In genomic region chr10:80848571-80848970, GRCm38 (mm10) we compare ENCODE assay signal across 8 mouse cellular contexts. TPM values are rescaled to one million over a fixed set of nuclear protein-coding genes. Genes with fewer than 3 reads are reported as not detected.
DNase-seq lines count a peak whose midpoint lies in the region; ATAC-seq lines count a peak whose summit lies in the region.

No protein-coding gene starts in this region.

- no peak overlapping the region for H3K4me3 ChIP-seq in liver, embryonic 13.5 days (replicated peaks)
- H3K4me3 ChIP-seq in hindbrain, embryonic 16.5 days (ENCODE audit: low read length) = no peak overlapping the region
- no peak overlapping the region for H3K4me3 ChIP-seq in forebrain, embryonic 14.5 days (ENCODE audit: low read depth, low read length)

- H3K4me2 ChIP-seq in liver, embryonic 13.5 days = 0 out of 2 replicates have a peak overlapping the region, but pooled peaks have one; percentile 5
- H3K4me2 ChIP-seq in hindbrain, embryonic 16.5 days (ENCODE audit: low read length) = no peak overlapping the region
- H3K4me2 ChIP-seq in forebrain, embryonic 14.5 days (ENCODE audit: low read length) = no peak overlapping the region

- H3K9me3 ChIP-seq in liver, embryonic 13.5 days (replicated peaks) = no peaks in the 10 kb centered on the region
- H3K9me3 ChIP-seq in hindbrain, embryonic 16.5 days (ENCODE audit: control insufficient read depth, low read length) = no peaks in the 10 kb centered on the region
- no peaks in the 10 kb centered on the region for H3K9me3 ChIP-seq in forebrain, embryonic 14.5 days (replicated peaks; ENCODE audit: control insufficient read depth, low read length)

- no peak overlapping the region for H3K27ac ChIP-seq in liver, embryonic 13.5 days
- H3K27ac ChIP-seq in hindbrain, embryonic 16.5 days (ENCODE audit: low read depth, low read length) = no peak overlapping the region
- no peak overlapping the region for H3K27ac ChIP-seq in forebrain, embryonic 14.5 days (ENCODE audit: low read depth, low read length)

- H3K27me3 ChIP-seq in liver, embryonic 13.5 days = peaks cover 38% of the 10 kb centered on the region
- peaks cover 9% of the 10 kb centered on the region for H3K27me3 ChIP-seq in hindbrain, embryonic 16.5 days (replicated peaks; ENCODE audit: control insufficient read depth, insufficient read depth, low read length)
- H3K27me3 ChIP-seq in forebrain, embryonic 14.5 days (replicated peaks; ENCODE audit: control insufficient read depth, insufficient read depth, low read length) = peaks cover 16% of the 10 kb centered on the region

- peak; percentile 88 for DNase-seq in CD4-positive helper T cell, adult 2 months (ENCODE audit: low read depth, low spot score)
- DNase-seq in T-cell, adult 2 months (ENCODE audit: low spot score) = peak; percentile 73
- peak; percentile 80 for DNase-seq in liver, embryonic 13.5 days
- peak; percentile 50 for DNase-seq in spleen, adult 12 weeks (ENCODE audit: low spot score)
- no peak for DNase-seq in right cerebral cortex, adult 18-20 months
- no peak for DNase-seq in forebrain, embryonic 14.5 days (ENCODE audit: low spot score)

- peak; percentile 91 for ATAC-seq in granulocyte monocyte progenitor cell, adult 5-6 weeks (replicated peaks; ENCODE audit: poor library complexity, severe bottlenecking)
- ATAC-seq in liver, embryonic 13.5 days (ENCODE audit: low read depth) = peak; percentile 71
- ATAC-seq in hindbrain, embryonic 16.5 days = no peak
- no peak for ATAC-seq in forebrain, embryonic 14.5 days

- 4% methylated on average over 10 of the region's 10 CpGs for WGBS in liver, embryonic 13.5 days (ENCODE audit: insufficient replicate concordance)
- WGBS in hindbrain, embryonic 16.5 days = 13% methylated on average over 10 of the region's 10 CpGs
- 12% methylated on average over 10 of the region's 10 CpGs for WGBS in forebrain, embryonic 14.5 days

- peaks cover 32% of the 10 kb centered on the region for H3K36me3 ChIP-seq in liver, embryonic 13.5 days
- H3K36me3 ChIP-seq in hindbrain, embryonic 16.5 days (ENCODE audit: control insufficient read depth, insufficient read depth, low read length) = peaks cover 21% of the 10 kb centered on the region
- peaks cover 33% of the 10 kb centered on the region for H3K36me3 ChIP-seq in forebrain, embryonic 14.5 days (ENCODE audit: control insufficient read depth, insufficient read depth, low read length)

- H3K4me1 ChIP-seq in liver, embryonic 13.5 days (replicated peaks) = peaks cover 47% of the 10 kb centered on the region
- peaks cover 9% of the 10 kb centered on the region for H3K4me1 ChIP-seq in hindbrain, embryonic 16.5 days (ENCODE audit: control insufficient read depth, insufficient read depth, low read depth, low read length)
- H3K4me1 ChIP-seq in forebrain, embryonic 14.5 days (ENCODE audit: control insufficient read depth, insufficient read depth, low read length) = peaks cover 3% of the 10 kb centered on the region; the same call in 1 of the 2 replicates

- no peak overlapping the region for H3K9ac ChIP-seq in liver, embryonic 13.5 days
- no peak overlapping the region for H3K9ac ChIP-seq in hindbrain, embryonic 16.5 days (ENCODE audit: low read depth, low read length)
- H3K9ac ChIP-seq in forebrain, embryonic 14.5 days (ENCODE audit: low read length) = no peak overlapping the region

RNA-seq across cellular contexts. Expression of gene Lingo3, which starts 4.7 kb away (rescaled TPM):
- 0.21 TPM in 1 of 2 replicates, not detected in the other for total RNA-seq in granulocyte monocyte progenitor cell, adult 5-6 weeks (2014; fragmentation: Nextera tagmentation)
- total RNA-seq in granulocyte monocyte progenitor cell, adult 5-6 weeks (2017) = 0.15 TPM in 1 of 2 replicates, not detected in the other
- not detected in 2 replicates for polyA plus RNA-seq in liver, embryonic 13.5 days (2015; fragmentation: Nextera tagmentation; extraction: Ambion mirVana)
- polyA plus RNA-seq in hindbrain, embryonic 16.5 days (2015; fragmentation: Nextera tagmentation; extraction: Ambion mirVana) = 22.1 and 23.3 TPM in 2 replicates
- polyA plus RNA-seq in forebrain, embryonic 14.5 days (2014; fragmentation: Nextera tagmentation; extraction: Ambion mirVana) = 2.7 and 4.7 TPM in 2 replicates

RNA-seq across cellular contexts. Expression of gene Lsm7, which starts 6.4 kb away (rescaled TPM):
- total RNA-seq in granulocyte monocyte progenitor cell, adult 5-6 weeks (2014; fragmentation: Nextera tagmentation) = 207 and 210 TPM in 2 replicates
- 378 and 439 TPM in 2 replicates for total RNA-seq in granulocyte monocyte progenitor cell, adult 5-6 weeks (2017)
- 192 and 208 TPM in 2 replicates for polyA plus RNA-seq in liver, embryonic 13.5 days (2015; fragmentation: Nextera tagmentation; extraction: Ambion mirVana)
- 197 and 208 TPM in 2 replicates for polyA plus RNA-seq in hindbrain, embryonic 16.5 days (2015; fragmentation: Nextera tagmentation; extraction: Ambion mirVana)
- 265 and 372 TPM in 2 replicates for polyA plus RNA-seq in forebrain, embryonic 14.5 days (2014; fragmentation: Nextera tagmentation; extraction: Ambion mirVana)

RNA-seq across cellular contexts. Expression of gene Sppl2b, which starts 6.5 kb away (rescaled TPM):
- total RNA-seq in granulocyte monocyte progenitor cell, adult 5-6 weeks (2014; fragmentation: Nextera tagmentation) = 15.2 and 20.9 TPM in 2 replicates
- 12.2 and 14.1 TPM in 2 replicates for total RNA-seq in granulocyte monocyte progenitor cell, adult 5-6 weeks (2017)
- polyA plus RNA-seq in liver, embryonic 13.5 days (2015; fragmentation: Nextera tagmentation; extraction: Ambion mirVana) = 56.8 and 58.9 TPM in 2 replicates
- polyA plus RNA-seq in hindbrain, embryonic 16.5 days (2015; fragmentation: Nextera tagmentation; extraction: Ambion mirVana) = 92.4 and 97.5 TPM in 2 replicates
- 30.4 and 44.6 TPM in 2 replicates for polyA plus RNA-seq in forebrain, embryonic 14.5 days (2014; fragmentation: Nextera tagmentation; extraction: Ambion mirVana)

RNA-seq across cellular contexts. Expression of gene Oaz1, which starts 22.1 kb away (rescaled TPM):
- 1,332 and 1,363 TPM in 2 replicates for total RNA-seq in granulocyte monocyte progenitor cell, adult 5-6 weeks (2014; fragmentation: Nextera tagmentation)
- total RNA-seq in granulocyte monocyte progenitor cell, adult 5-6 weeks (2017) = 324 and 374 TPM in 2 replicates
- polyA plus RNA-seq in liver, embryonic 13.5 days (2015; fragmentation: Nextera tagmentation; extraction: Ambion mirVana) = 1,324 and 1,529 TPM in 2 replicates
- 1,272 and 1,293 TPM in 2 replicates for polyA plus RNA-seq in hindbrain, embryonic 16.5 days (2015; fragmentation: Nextera tagmentation; extraction: Ambion mirVana)
- polyA plus RNA-seq in forebrain, embryonic 14.5 days (2014; fragmentation: Nextera tagmentation; extraction: Ambion mirVana) = 1,568 and 1,701 TPM in 2 replicates

RNA-seq across cellular contexts. Expression of gene Tmprss9, which starts 23.1 kb away (rescaled TPM):
- total RNA-seq in granulocyte monocyte progenitor cell, adult 5-6 weeks (2014; fragmentation: Nextera tagmentation) = not detected in 2 replicates
- total RNA-seq in granulocyte monocyte progenitor cell, adult 5-6 weeks (2017) = not detected in 2 replicates
- 0.05 TPM in 1 of 2 replicates, not detected in the other for polyA plus RNA-seq in liver, embryonic 13.5 days (2015; fragmentation: Nextera tagmentation; extraction: Ambion mirVana)
- polyA plus RNA-seq in hindbrain, embryonic 16.5 days (2015; fragmentation: Nextera tagmentation; extraction: Ambion mirVana) = 0.13 and 0.27 TPM in 2 replicates
- 0.10 and 0.13 TPM in 2 replicates for polyA plus RNA-seq in forebrain, embryonic 14.5 days (2014; fragmentation: Nextera tagmentation; extraction: Ambion mirVana)

Comparison
In these comparisons a context has a peak if more than half of its experiments do, and no peak if none do; other contexts are left out.
1. DNase-seq: peak in CD4-positive helper T cell, adult 2 months (single experiment), T-cell, adult 2 months (single experiment), liver, embryonic 13.5 days (single experiment) and spleen, adult 12 weeks (single experiment); none in right cerebral cortex, adult 18-20 months (single experiment) and forebrain, embryonic 14.5 days (single experiment).
2. ATAC-seq: peak in granulocyte monocyte progenitor cell, adult 5-6 weeks (single experiment) and liver, embryonic 13.5 days (single experiment); none in hindbrain, embryonic 16.5 days (single experiment) and forebrain, embryonic 14.5 days (single experiment).